ENCODE assay signal across 10 mouse cellular contexts in genomic region chr10:24635884-24636283, GRCm38 (mm10). TPM values are rescaled to one million over a fixed set of nuclear protein-coding genes. Genes with fewer than 3 reads are reported as not detected.
DNase-seq lines count a peak whose midpoint lies in the region.
"Had no signal": no experiment of that assay in that cellular context is flagged by ENCODE, and none has a peak within 500 bp of the region (broad histone marks: within the 10 kb centered on the region; RNA-seq: fewer than 3 reads in every experiment).

No protein-coding gene starts in this region.

- H3K36me3 ChIP-seq in megakaryocyte, embryonic 14.5 days (replicated peaks; ENCODE audit: low read length), result no peaks in the 10 kb centered on the region

- no peak overlapping the region for H3K4me3 ChIP-seq in brown adipose tissue, adult 24 weeks (ENCODE audit: insufficient read depth, low read depth, low read length)
- H3K4me3 ChIP-seq in megakaryocyte, embryonic 14.5 days (replicated peaks), result peak overlapping the region; percentile 73
- H3K4me3 ChIP-seq: heart, adult 2 months had no signal

- H3K27me3 ChIP-seq in megakaryocyte, embryonic 14.5 days (replicated peaks), result no peaks in the 10 kb centered on the region

- H3K27ac ChIP-seq in brown adipose tissue, adult 24 weeks (replicated peaks; ENCODE audit: low read depth, low read length), result 0 out of 2 replicates have a peak overlapping the region, but pooled peaks have one; percentile 59
- H3K27ac ChIP-seq: heart, adult 2 months had no signal

- peaks cover 3% of the 10 kb centered on the region; the same call in 1 of the 2 replicates for H3K4me1 ChIP-seq in brown adipose tissue, adult 24 weeks (ENCODE audit: control insufficient read depth, insufficient read depth, insufficient read length, low read length)
- H3K4me1 ChIP-seq in megakaryocyte, embryonic 14.5 days, result peaks cover 67% of the 10 kb centered on the region

- no peaks in the 10 kb centered on the region for H3K9me3 ChIP-seq in megakaryocyte, embryonic 14.5 days

- DNase-seq in ovary, postnatal 36 days (ENCODE audit: low spot score), result peak; percentile 52
- no peak for DNase-seq in ovary, postnatal 14 days (ENCODE audit: low spot score)
- DNase-seq in thymus, postnatal 4 days, result peak; percentile 59
- no peak for DNase-seq in urinary bladder, postnatal 4 days (ENCODE audit: low spot score in 2 of 2)
- DNase-seq in kidney, adult 8-10 months, result no peak
- DNase-seq: cerebellum, adult 11-12 months; lung, embryonic 14.5 days had no signal

RNA-seq across cellular contexts. Expression of gene Ccn2, which starts 40.6 kb away (rescaled TPM):
- 3.3 and 4.3 TPM in 2 replicates for polyA plus RNA-seq in brown adipose tissue, adult 24 weeks (2012; ENCODE audit: insufficient read depth, insufficient read length, missing spikeins)
- polyA plus RNA-seq in megakaryocyte, embryonic 14.5 days (2012; ENCODE audit: insufficient read depth, low replicate concordance), result 0.72 TPM in 1 of 2 replicates, not detected in the other

Comparison
In these comparisons a context has a peak if more than half of its experiments do, and no peak if none do; other contexts are left out.
1. DNase-seq: peak in ovary, postnatal 36 days (single experiment) and thymus, postnatal 4 days (single experiment); none in ovary, postnatal 14 days (single experiment), urinary bladder, postnatal 4 days (0 of 2) and kidney, adult 8-10 months (0 of 2).